Mouse (Mus musculus) intestine, embryonic 15.5 days (tissue): ENCODE measurements around the gene Parp8. TPM values are rescaled to one million over a fixed set of nuclear protein-coding genes. Genes with fewer than 3 reads are reported as not detected.

ENCODE experiments used
- ATAC-seq: fragments of 200-750 bp; cut with Nextera tagmentation; 2 replicates; pipeline ENCODE4 v1.8.0; 2017; ENCODE audit warnings: moderate TSS enrichment, moderate library complexity
- H3K27ac ChIP-seq: fragments of 300-500 bp; sonication (generic); 2 replicates; pipeline ENCODE4 v1.5.1; 2015; ENCODE audit warnings: mild to moderate bottlenecking, inconsistent platforms
- H3K27me3 ChIP-seq: fragments of 300-500 bp; sonication (generic); replicated peaks from 2 replicates; pipeline ENCODE4 v1.6.1; 2015; ENCODE audit warnings: inconsistent platforms
- H3K36me3 ChIP-seq: fragments of 300-500 bp; sonication (generic); 2 replicates; pipeline ENCODE4 v1.6.1; 2015; ENCODE audit warnings: inconsistent platforms
- H3K4me1 ChIP-seq: fragments of 300-500 bp; sonication (generic); replicated peaks from 2 replicates; pipeline ENCODE4 v1.6.1; 2015; ENCODE audit warnings: inconsistent platforms
- H3K4me2 ChIP-seq: fragments of 300-500 bp; sonication (generic); replicated peaks from 2 replicates; pipeline ENCODE4 v1.6.1; 2015; ENCODE audit warnings: mild to moderate bottlenecking, inconsistent platforms
- H3K4me3 ChIP-seq: fragments of 300-500 bp; sonication (generic); replicated peaks from 2 replicates; pipeline ENCODE4 v1.5.1; 2015; ENCODE audit warnings: inconsistent platforms
- H3K9ac ChIP-seq: fragments of 300-500 bp; sonication (generic); 2 replicates; pipeline ENCODE4 v1.6.1; 2015; ENCODE audit warnings: inconsistent platforms
- H3K9me3 ChIP-seq: fragments of 300-500 bp; sonication (generic); 2 replicates; pipeline ENCODE4 v1.6.1; 2016; ENCODE audit warnings: inconsistent platforms
- WGBS: fragments of 180-500 bp; shearing (Covaris S2); methylation state at CpG from one replicate; pipeline ENCODE4 v1.1.7; 2015; 5-methylcytosine and 5-hydroxymethylcytosine counted together
- polyA plus RNA-seq: library from polyadenylated mRNA; unstranded; fragments of >200 nt; fragmentation: Nextera tagmentation; extraction: Ambion mirVana; gene quantifications from 2 replicates; pipeline ENCODE4 v1.2.1, GENCODE M21; 2015

Gene Parp8
- polyA plus RNA-seq, result 8.5 and 8.8 TPM in 2 replicates

- ATAC-seq, result peak; percentile 62
- H3K4me1 ChIP-seq, result no peaks in the 10 kb centered on the region
- H3K27ac ChIP-seq, result peak within 1 kb of the TSS; percentile 86
- H3K4me2 ChIP-seq, result peak within 1 kb of the TSS; percentile 97
- no peaks in the 10 kb centered on the region for H3K36me3 ChIP-seq
- H3K27me3 ChIP-seq, result no peaks in the 10 kb centered on the region
- no peaks in the 10 kb centered on the region for H3K9me3 ChIP-seq
- peak within 1 kb of the TSS; percentile 81 for H3K4me3 ChIP-seq
- peak within 1 kb of the TSS; percentile 86 for H3K9ac ChIP-seq
- 0% methylated on average over 65 of the region's 67 CpGs for WGBS
These were observed at the start of gene Parp8 for GRCm38 (mm10) chr13:117025226-117026067. TSS of gene Parp8 (minus strand) at chr13:117025537.

GRCm38 (mm10) chr13:117062628-117063315, 37.4 kb upstream of the Parp8 start:
- ATAC-seq, result no peak
- Histone ChIP-seq H3K9ac (no peak overlapping the region), H3K4me2 (peak overlapping the region; percentile 28), H3K4me3 (no peak overlapping the region), H3K27ac (no peak overlapping the region), H3K27me3 (no peaks in the 10 kb centered on the region), H3K36me3 (no peaks in the 10 kb centered on the region), H3K4me1 (no peaks in the 10 kb centered on the region), H3K9me3 (no peaks in the 10 kb centered on the region)
- 38% methylated on average over 17 of the region's 17 CpGs for WGBS

GRCm38 (mm10) chr13:117056466-117056865, 31.1 kb upstream of the Parp8 start:
- H3K9me3 ChIP-seq, result no peaks in the 10 kb centered on the region
- no peaks in the 10 kb centered on the region for H3K36me3 ChIP-seq
- H3K27me3 ChIP-seq, result no peaks in the 10 kb centered on the region
- H3K4me3 ChIP-seq, result no peak overlapping the region
- ATAC-seq, result no peak
- H3K4me1 ChIP-seq, result no peaks in the 10 kb centered on the region
- no peak overlapping the region for H3K4me2 ChIP-seq
- no peak overlapping the region for H3K27ac ChIP-seq
- H3K9ac ChIP-seq, result no peak overlapping the region
- 41% methylated on average over 2 of the region's 2 CpGs for WGBS

GRCm38 (mm10) chr13:117054811-117055496, 29.6 kb upstream of the Parp8 start:
- no peak for ATAC-seq
- H3K4me2 ChIP-seq, result no peak overlapping the region
- WGBS, result 75% methylated on average over 4 of the region's 7 CpGs
- H3K27ac ChIP-seq, result no peak overlapping the region
- no peaks in the 10 kb centered on the region for H3K36me3 ChIP-seq
- H3K9ac ChIP-seq, result no peak overlapping the region
- no peak overlapping the region for H3K4me3 ChIP-seq
- H3K9me3 ChIP-seq, result no peaks in the 10 kb centered on the region
- H3K4me1 ChIP-seq, result no peaks in the 10 kb centered on the region
- no peaks in the 10 kb centered on the region for H3K27me3 ChIP-seq

- no peak overlapping the region for H3K27ac ChIP-seq
- H3K4me3 ChIP-seq, result no peak overlapping the region
- no peaks in the 10 kb centered on the region for H3K9me3 ChIP-seq
- ATAC-seq, result no peak
- no peaks in the 10 kb centered on the region for H3K4me1 ChIP-seq
- no peaks in the 10 kb centered on the region for H3K36me3 ChIP-seq
- no peaks in the 10 kb centered on the region for H3K27me3 ChIP-seq
- 72% methylated on average over 3 of the region's 3 CpGs for WGBS
- no peak overlapping the region for H3K4me2 ChIP-seq
- no peak overlapping the region for H3K9ac ChIP-seq
These were observed 27.4 kb upstream of the Parp8 start for GRCm38 (mm10) chr13:117052748-117053147.

GRCm38 (mm10) chr13:117048541-117048971, 23.2 kb upstream of the Parp8 start:
- ATAC-seq, result no peak
- no peak overlapping the region for H3K27ac ChIP-seq
- H3K9me3 ChIP-seq, result no peaks in the 10 kb centered on the region
- H3K27me3 ChIP-seq, result no peaks in the 10 kb centered on the region
- H3K4me2 ChIP-seq, result no peak overlapping the region
- H3K4me3 ChIP-seq, result no peak overlapping the region
- no peaks in the 10 kb centered on the region for H3K4me1 ChIP-seq
- no peaks in the 10 kb centered on the region for H3K36me3 ChIP-seq
- WGBS, result 80% methylated on average over 5 of the region's 5 CpGs
- H3K9ac ChIP-seq, result no peak overlapping the region

- H3K4me1 ChIP-seq, result no peaks in the 10 kb centered on the region
- H3K27ac ChIP-seq, result no peak overlapping the region
- ATAC-seq, result no peak
- H3K27me3 ChIP-seq, result no peaks in the 10 kb centered on the region
- no peak overlapping the region for H3K4me2 ChIP-seq
- H3K4me3 ChIP-seq, result no peak overlapping the region
- H3K36me3 ChIP-seq, result no peaks in the 10 kb centered on the region
- H3K9ac ChIP-seq, result no peak overlapping the region
- H3K9me3 ChIP-seq, result no peaks in the 10 kb centered on the region
These were observed 18.2 kb upstream of the Parp8 start for GRCm38 (mm10) chr13:117043567-117043966.

GRCm38 (mm10) chr13:117041021-117041420, 15.7 kb upstream of the Parp8 start:
- Histone ChIP-seq H3K4me2 (no peak overlapping the region), H3K36me3 (no peaks in the 10 kb centered on the region), H3K9me3 (no peaks in the 10 kb centered on the region), H3K4me3 (no peak overlapping the region), H3K27me3 (no peaks in the 10 kb centered on the region), H3K4me1 (no peaks in the 10 kb centered on the region), H3K9ac (no peak overlapping the region), H3K27ac (no peak overlapping the region)
- ATAC-seq, result no peak

- no peaks in the 10 kb centered on the region for H3K9me3 ChIP-seq
- no peak for ATAC-seq
- H3K4me1 ChIP-seq, result no peaks in the 10 kb centered on the region
- no peak overlapping the region for H3K9ac ChIP-seq
- no peak overlapping the region for H3K4me2 ChIP-seq
- no peaks in the 10 kb centered on the region for H3K27me3 ChIP-seq
- H3K36me3 ChIP-seq, result no peaks in the 10 kb centered on the region
- no peak overlapping the region for H3K4me3 ChIP-seq
- no peak overlapping the region for H3K27ac ChIP-seq
- 84% methylated on average over 5 of the region's 5 CpGs for WGBS
These were observed 10.9 kb upstream of the Parp8 start for GRCm38 (mm10) chr13:117036277-117036676.

- Histone ChIP-seq H3K36me3 (no peaks in the 10 kb centered on the region), H3K27me3 (no peaks in the 10 kb centered on the region), H3K27ac (no peak overlapping the region), H3K9me3 (no peaks in the 10 kb centered on the region), H3K9ac (no peak overlapping the region), H3K4me3 (no peak overlapping the region), H3K4me1 (no peaks in the 10 kb centered on the region), H3K4me2 (no peak overlapping the region)
- no peak for ATAC-seq
- 74% methylated on average over 2 of the region's 2 CpGs for WGBS
These were observed 9.8 kb upstream of the Parp8 start for GRCm38 (mm10) chr13:117035121-117035520.

- no peak overlapping the region for H3K4me3 ChIP-seq
- no peaks in the 10 kb centered on the region for H3K9me3 ChIP-seq
- H3K36me3 ChIP-seq, result no peaks in the 10 kb centered on the region
- WGBS, result 86% methylated on average over 1 of the region's 1 CpGs
- H3K27ac ChIP-seq, result no peak overlapping the region
- no peak overlapping the region for H3K9ac ChIP-seq
- no peaks in the 10 kb centered on the region for H3K4me1 ChIP-seq
- ATAC-seq, result no peak
- H3K27me3 ChIP-seq, result no peaks in the 10 kb centered on the region
- no peak overlapping the region for H3K4me2 ChIP-seq
These were observed 9.3 kb upstream of the Parp8 start for GRCm38 (mm10) chr13:117034676-117035075.

- Histone ChIP-seq H3K4me1 (no peaks in the 10 kb centered on the region), H3K27ac (no peak overlapping the region), H3K9ac (no peak overlapping the region), H3K4me2 (no peak overlapping the region), H3K4me3 (no peak overlapping the region), H3K27me3 (no peaks in the 10 kb centered on the region), H3K36me3 (no peaks in the 10 kb centered on the region), H3K9me3 (no peaks in the 10 kb centered on the region)
- no peak for ATAC-seq
- WGBS, result 79% methylated on average over 5 of the region's 5 CpGs
These were observed 8.5 kb upstream of the Parp8 start for GRCm38 (mm10) chr13:117033676-117034308.
